In the genomic region with DNA sequence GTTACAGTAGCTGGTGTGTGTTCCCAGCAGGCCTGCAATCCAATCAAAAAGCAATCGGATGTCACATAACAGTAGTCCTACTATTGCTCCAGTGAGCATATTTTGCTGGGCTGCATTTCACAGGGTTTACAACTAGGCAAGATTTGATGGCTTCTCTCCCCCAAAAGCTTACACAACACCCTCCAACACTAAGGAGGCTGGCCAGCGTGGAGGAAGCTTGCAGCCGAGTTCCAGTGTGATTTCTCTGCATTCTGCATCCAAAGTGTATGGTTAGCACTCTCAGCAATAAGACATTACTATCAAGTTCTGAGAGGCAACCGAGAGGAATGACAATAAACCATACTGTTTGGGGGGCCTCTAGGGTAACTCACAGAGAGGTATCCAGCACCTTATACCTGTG, we compare ENCODE assay signal across 12 mouse cellular contexts.
"Had no signal": no experiment of that assay in that cellular context is flagged by ENCODE, and none has a peak within 500 bp of the region (broad histone marks: within the 10 kb centered on the region; RNA-seq: fewer than 3 reads in every experiment).

No protein-coding gene starts in this region.

- DNase-seq: retina, postnatal 1 day; right cerebral cortex, adult 18-20 months; right cerebral cortex, postnatal 14 days; right cerebral cortex, postnatal 25 days; right cerebral cortex, postnatal 4 days; spleen, adult 18-20 months; thymus, adult 18-20 months; thymus, adult 2 months; thymus, postnatal 14 days; thymus, postnatal 25 days; thymus, postnatal 36 days; thymus, postnatal 4 days had no signal
